Mouse (Mus musculus) left cerebral cortex, postnatal 25 days (tissue): Measurements from ENCODE around the gene Il10. TPM values are rescaled to one million over a fixed set of nuclear protein-coding genes. Genes with fewer than 3 reads are reported as not detected.

Experiments
- DNase-seq, 2 experiments: peaks; one replicate each; pipeline ENCODE4 v3.0.0; 2022; ENCODE audit warnings: low spot score in 2 of 2, mixed read lengths in 1 of 2
- intact Hi-C: fragments of 180-260 bp; cut with DNase I; formaldehyde crosslinking; loops from one replicate; pipeline ENCODE4 v1.15.1; 2025
- total RNA-seq, 2 experiments: library from RNA; stranded (reverse); gene quantifications; 2 replicates each; pipeline ENCODE4 v1.2.3; 2021

The Il10 gene
- not detected for total RNA-seq

GRCm38 (mm10) chr1:131019492-131020098, at the start of gene Il10:
Gene Il10 (plus strand): TSS chr1:131019845.
- no peak for DNase-seq
- intact Hi-C loops: no loop called here

GRCm38 (mm10) chr1:130979455-130979854, 40.2 kb upstream of the Il10 start:
- intact Hi-C loops: loop anchor here (1.0 to 10.0 kb wide), 2 partner anchors 104 to 435 kb away; no protein-coding TSS in a partner anchor
- peak; percentile 24 to 53 for DNase-seq

DNA sequence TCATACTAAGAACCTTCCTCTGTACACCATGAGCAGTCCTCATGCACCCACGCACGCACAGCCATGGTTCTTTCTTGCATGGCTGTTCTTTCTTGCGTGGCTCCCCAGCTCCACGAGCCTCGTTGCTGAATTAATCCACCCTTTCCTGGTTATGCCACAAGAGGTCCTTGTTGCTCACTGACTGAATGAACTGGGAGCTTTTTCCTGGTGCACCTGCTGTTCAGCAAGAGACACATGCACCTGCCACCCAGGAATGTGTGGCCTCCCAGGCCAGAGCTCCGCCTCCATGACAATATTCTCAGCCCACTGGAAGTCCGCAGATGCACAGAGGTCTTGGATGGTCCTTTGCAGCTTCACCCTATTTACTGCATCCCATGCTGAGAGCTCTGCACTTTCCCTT, 35.2 kb upstream of the Il10 start:
- intact Hi-C loops: loop anchor here (5.0 to 10.0 kb wide), 2 partner anchors 68 to 270 kb away; no protein-coding TSS in a partner anchor
- no peak for DNase-seq

GRCm38 (mm10) chr1:130987001-130987400, 32.6 kb upstream of the Il10 start:
- intact Hi-C loops: loop anchor here (10.0 kb wide), 1 partner anchor 268 kb away; no protein-coding TSS in a partner anchor
- no peak for DNase-seq

DNA sequence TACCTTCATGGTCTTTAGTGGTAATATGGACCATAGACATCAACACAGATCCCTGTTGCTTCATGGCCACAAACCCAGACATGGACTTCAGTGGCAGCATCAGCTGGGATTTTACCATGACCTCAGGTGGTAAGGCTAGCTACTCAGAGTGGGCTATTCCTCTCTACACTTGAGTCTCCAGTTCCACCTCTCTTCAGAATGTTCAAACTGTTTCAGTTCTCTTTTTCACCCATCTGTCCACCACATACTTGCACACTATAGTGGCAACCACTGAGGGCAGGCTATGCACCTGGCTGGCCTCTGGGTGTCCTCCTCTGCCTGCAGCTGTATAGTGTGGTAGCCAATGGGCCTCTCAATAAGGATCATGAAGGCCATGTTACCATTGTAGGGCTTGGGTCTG, 32.2 kb upstream of the Il10 start:
- no peak for DNase-seq
- intact Hi-C loops: loop anchor here (10.0 kb wide), 1 partner anchor 267 kb away; no protein-coding TSS in a partner anchor

DNA sequence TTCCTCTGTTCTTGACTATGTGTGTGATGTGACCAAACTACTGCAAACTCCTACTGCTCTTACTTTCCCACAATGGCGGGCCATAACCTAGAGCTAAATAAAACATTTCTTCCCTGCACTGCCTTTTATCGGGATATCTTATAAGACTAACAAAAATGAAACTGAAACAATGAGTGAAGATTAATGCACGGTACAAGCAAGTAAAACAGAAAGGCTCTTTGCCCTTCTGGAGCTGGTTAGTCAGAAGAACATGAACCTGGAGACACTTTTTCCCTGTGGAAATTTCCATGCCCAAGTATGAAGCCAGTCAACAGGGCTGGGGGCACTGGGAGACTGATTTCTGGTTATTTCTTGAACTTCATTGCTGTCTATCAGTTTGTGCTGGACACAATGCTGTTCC, 30.3 kb upstream of the Il10 start:
- no peak for DNase-seq
- intact Hi-C loops: loop anchor here (10.0 kb wide), 1 partner anchor 265 kb away; no protein-coding TSS in a partner anchor

DNA sequence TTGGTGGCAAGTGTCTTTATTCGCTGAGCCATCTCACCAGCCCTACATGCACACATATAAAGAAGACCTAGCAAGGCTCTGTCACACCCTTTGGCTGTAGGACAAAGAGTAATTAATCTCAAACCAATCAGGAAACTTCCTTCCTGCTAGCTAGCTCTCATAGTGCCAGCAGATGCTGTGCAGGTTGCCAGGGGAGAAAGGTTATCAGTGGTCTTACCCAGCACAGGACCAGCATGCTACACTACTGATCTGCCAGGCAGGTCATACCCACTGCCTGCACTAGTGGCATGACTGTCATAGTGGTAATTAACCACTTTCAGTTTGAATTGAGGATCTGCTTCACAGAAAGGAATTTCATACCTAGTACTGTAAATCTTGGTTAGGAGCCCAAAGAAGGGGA, 29.2 kb upstream of the Il10 start:
- intact Hi-C loops: no loop called here
- no peak for DNase-seq

GRCm38 (mm10) chr1:130993574-130994154, 26.0 kb upstream of the Il10 start:
- DNase-seq: peak in 1 of 2 experiments; percentile 15
- intact Hi-C loops: no loop called here

GRCm38 (mm10) chr1:130995515-130995914, 24.1 kb upstream of the Il10 start:
- DNase-seq: no peak
- intact Hi-C loops: no loop called here

DNA sequence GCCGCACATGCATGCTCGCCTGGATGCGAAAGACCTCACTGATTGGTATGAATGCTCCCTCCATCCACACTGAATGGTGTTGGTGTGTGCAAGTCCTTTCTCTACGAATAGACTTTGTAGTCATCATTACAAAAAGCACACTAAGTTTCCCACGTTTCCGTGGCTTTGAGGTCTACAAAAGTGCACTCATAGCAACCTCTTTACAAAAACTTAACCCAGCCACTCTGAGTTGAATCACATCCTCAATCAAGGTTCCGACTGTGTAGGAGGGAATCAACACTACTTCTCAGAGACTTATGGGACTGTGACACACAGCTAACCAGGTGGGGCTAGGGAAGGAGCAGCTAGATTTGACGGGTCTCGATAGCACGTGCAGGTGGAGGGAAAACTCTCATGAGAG, 23.3 kb upstream of the Il10 start:
- intact Hi-C loops: no loop called here
- no peak for DNase-seq

DNA sequence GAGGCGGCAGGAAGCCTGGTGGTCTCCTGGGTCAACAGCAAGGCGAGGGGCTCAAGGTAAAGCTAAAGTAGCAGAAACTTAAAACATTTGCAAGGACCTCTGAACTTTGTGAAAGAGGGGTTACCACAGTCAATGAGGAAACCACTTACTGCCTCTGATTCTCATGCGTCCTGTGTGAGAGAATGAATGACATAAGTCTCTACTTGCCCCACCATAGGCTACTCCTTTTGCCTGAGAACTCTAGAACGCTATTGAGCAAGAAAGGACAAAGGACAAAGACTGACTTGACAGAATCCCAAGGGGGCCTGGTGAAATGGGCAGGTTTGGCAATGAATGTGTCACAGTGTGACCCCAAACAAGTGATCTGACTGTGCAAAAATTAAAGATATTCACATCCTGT, 22.2 kb upstream of the Il10 start:
- intact Hi-C loops: no loop called here
- no peak for DNase-seq

- intact Hi-C loops: no loop called here
These were observed 21.3 kb upstream of the Il10 start for GRCm38 (mm10) chr1:130998321-130998720.

DNA sequence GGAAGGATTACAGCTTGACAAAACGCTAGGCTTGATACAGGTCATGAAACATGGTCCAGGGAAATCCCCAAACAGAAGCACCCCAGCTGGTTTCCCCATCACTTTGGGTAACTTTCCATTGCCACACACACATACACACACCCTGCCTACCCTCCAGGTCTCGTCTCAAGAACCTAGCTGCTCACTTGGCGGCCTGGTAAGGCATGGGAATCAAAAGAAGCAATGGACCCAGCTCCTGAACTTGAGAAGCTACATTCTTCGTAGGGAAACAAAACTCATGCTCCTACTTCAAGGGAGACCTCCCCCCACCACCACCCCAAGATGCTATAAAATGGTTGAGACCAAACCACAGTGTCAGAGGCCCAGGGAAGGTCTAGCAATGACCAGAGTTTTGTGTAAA, 19.9 kb upstream of the Il10 start:
- intact Hi-C loops: no loop called here
- DNase-seq: no peak

More at GRCm38 (mm10) chr1:130998321-130998720, 21.3 kb upstream of the Il10 start:
- peak; percentile 14 to 62 for DNase-seq

DNA sequence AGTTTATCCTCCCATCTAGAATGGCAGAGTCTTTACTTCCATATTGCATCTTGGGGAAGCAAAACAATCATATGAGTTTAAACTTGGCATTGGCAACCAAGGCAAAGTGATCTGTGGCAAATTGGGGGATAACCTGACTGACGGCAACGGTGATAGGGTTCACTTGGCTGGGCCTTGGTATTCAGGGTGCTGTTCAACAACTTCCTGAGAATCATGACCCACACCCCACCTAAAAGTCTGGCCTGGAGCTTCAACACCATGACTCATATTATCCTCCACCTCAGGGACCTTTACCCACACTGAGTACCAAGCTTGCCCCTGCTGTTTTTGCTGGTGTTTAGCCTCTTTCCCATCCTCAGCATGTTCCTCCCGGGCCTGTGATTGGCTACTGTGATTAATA, 19.3 kb upstream of the Il10 start:
- DNase-seq: no peak
- intact Hi-C loops: no loop called here

DNA sequence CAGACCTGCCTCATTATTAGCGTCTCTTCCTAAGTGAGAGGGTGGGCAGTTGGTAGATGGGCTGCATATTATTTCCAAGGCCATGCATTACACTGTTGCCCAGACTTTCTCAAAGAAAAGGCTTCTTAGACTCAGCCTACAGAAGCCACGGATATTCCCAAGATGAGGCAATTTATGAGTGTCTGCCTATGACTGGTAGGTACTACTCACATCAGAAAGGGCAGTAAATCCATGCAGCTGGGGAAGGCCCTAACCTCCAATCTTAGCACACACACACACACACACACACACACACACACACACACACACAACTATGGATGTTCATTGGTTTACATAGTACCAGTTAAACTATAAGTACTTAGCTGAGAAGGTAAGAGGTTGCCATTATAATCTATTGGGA, 17.1 kb upstream of the Il10 start:
- no peak for DNase-seq
- intact Hi-C loops: no loop called here

- intact Hi-C loops: no loop called here
- DNase-seq: no peak
These were observed 16.4 kb upstream of the Il10 start for GRCm38 (mm10) chr1:131003037-131003922.

DNA sequence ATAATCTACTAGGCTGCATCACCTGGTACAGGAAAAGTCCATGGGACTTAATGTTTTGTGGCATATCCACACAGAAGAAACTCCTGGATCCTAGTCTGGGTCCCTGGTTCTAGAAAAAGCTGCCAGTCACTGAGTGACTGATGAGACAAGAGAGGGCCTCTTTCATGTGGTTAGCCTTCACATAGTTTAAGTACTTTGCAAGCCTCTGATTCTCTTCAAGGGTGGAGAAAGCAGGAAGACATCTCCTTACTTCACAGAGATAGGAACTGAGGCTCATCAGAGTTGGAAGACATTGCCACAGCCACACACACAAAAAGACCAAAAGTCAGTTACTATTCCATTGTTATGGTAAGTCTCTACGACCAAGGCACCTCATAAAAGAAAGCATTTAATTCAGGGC, 13.6 kb upstream of the Il10 start:
- intact Hi-C loops: no loop called here
- no peak for DNase-seq

- intact Hi-C loops: no loop called here
- no peak for DNase-seq
These were observed 9.2 kb upstream of the Il10 start for GRCm38 (mm10) chr1:131010201-131011153.

GRCm38 (mm10) chr1:131012494-131012893, 7.2 kb upstream of the Il10 start:
- DNase-seq: no peak

More at GRCm38 (mm10) chr1:131012494-131012893, 7.2 kb upstream of the Il10 start:
- intact Hi-C loops: no loop called here
